Mouse (Mus musculus) midbrain, embryonic 12.5 days (tissue): Measurements from ENCODE around the gene E2f8. TPM values are rescaled to one million over a fixed set of nuclear protein-coding genes. Genes with fewer than 3 reads are reported as not detected.

Experiments
- ATAC-seq: fragments of 200-750 bp; cut with Nextera tagmentation; 2 replicates; pipeline ENCODE4 v1.8.0; 2017; ENCODE audit warnings: low read depth, moderate TSS enrichment, moderate library complexity; ENCODE audit not compliant: low FRiP score
- H3K27ac ChIP-seq: fragments of 300-500 bp; sonication (generic); replicated peaks from 2 replicates; pipeline ENCODE4 v1.5.1; 2016; ENCODE audit warnings: mild to moderate bottlenecking
- H3K27me3 ChIP-seq: fragments of 300-500 bp; sonication (generic); 2 replicates; pipeline ENCODE4 v1.6.1; 2016; ENCODE audit warnings: mild to moderate bottlenecking
- H3K36me3 ChIP-seq: fragments of 300-500 bp; sonication (generic); 2 replicates; pipeline ENCODE4 v1.6.1; 2016
- H3K4me1 ChIP-seq: fragments of 300-500 bp; sonication (generic); 2 replicates; pipeline ENCODE4 v1.6.1; 2016
- H3K4me2 ChIP-seq: fragments of 300-500 bp; sonication (generic); replicated peaks from 2 replicates; pipeline ENCODE4 v1.6.1; 2016; ENCODE audit warnings: mild to moderate bottlenecking, moderate library complexity
- H3K4me3 ChIP-seq: fragments of 300-500 bp; sonication (generic); 2 replicates; pipeline ENCODE4 v1.5.1; 2016; ENCODE audit warnings: mild to moderate bottlenecking
- H3K9ac ChIP-seq: fragments of 300-500 bp; sonication (generic); replicated peaks from 2 replicates; pipeline ENCODE4 v1.6.1; 2016; ENCODE audit warnings: mild to moderate bottlenecking, moderate library complexity
- H3K9me3 ChIP-seq: fragments of 300-500 bp; sonication (generic); 2 replicates; pipeline ENCODE4 v1.6.1; 2016; ENCODE audit warnings: mild to moderate bottlenecking
- WGBS: fragments of 180-500 bp; shearing (Covaris S2); methylation state at CpG from one replicate; pipeline ENCODE4 v1.1.7; 2016; 5-methylcytosine and 5-hydroxymethylcytosine counted together
- polyA plus RNA-seq: library from polyadenylated mRNA; unstranded; fragments of >200 nt; fragmentation: Nextera tagmentation; extraction: Ambion mirVana; gene quantifications from 2 replicates; pipeline ENCODE4 v1.2.1, GENCODE M21; 2016

The E2f8 gene
- polyA plus RNA-seq, 1 experiment from 2014 or later = 12.8 TPM

DNA sequence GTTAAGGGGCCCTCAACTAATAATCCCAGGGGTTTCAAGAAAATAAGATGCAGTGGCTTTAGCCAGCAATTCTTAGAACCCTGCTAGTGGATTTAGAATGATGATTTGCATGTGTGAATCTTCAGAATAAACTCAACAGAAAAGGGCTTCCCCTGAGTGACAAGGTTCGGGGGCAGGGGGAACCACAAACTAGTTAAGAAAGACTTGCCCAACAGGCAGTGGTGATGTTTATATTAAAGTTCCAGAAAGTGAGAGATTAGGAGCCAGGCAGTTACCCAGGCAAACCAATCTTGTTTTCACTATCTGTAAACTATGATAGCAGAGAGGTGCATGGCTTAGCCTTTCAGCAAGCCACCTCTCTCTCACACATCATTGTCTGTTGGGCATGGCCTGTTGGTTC is 48.7 kb downstream of the E2f8 start:
- Histone ChIP-seq H3K4me1 (peaks cover 14% of the 10 kb centered on the region), H3K27me3 (peaks cover 88% of the 10 kb centered on the region), H3K9ac (no peak overlapping the region), H3K4me2 (no peak overlapping the region), H3K36me3 (peaks cover 3% of the 10 kb centered on the region), H3K4me3 (no peak overlapping the region), H3K9me3 (no peaks in the 10 kb centered on the region), H3K27ac (no peak overlapping the region)
- no peak for ATAC-seq
- WGBS = 92% methylated on average over 1 of the region's 1 CpGs

DNA sequence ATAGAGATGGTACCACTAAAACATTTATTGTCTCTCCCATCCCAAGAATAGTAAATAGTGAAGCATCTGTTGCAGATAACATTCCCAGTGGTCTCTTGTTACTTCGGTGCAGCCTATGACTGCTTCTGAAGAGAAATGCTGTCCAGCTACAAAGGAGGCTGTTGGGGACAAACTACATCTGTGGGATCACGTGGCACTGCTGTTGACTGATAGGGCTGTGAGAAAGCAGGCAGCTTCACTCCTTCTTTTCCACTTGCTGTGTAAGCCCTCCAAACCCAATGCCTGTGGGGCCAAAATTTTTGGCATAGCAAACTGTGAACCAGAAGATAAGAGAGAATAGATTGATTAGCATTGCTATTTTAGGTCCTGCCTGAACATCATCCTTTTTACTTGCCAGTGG is 51.0 kb downstream of the E2f8 start:
- no peak for ATAC-seq
- H3K36me3 ChIP-seq = peaks cover 24% of the 10 kb centered on the region
- WGBS = 70% methylated on average over 2 of the region's 2 CpGs
- no peak overlapping the region for H3K9ac ChIP-seq
- no peak overlapping the region for H3K27ac ChIP-seq
- H3K9me3 ChIP-seq = no peaks in the 10 kb centered on the region
- H3K27me3 ChIP-seq = peaks cover 72% of the 10 kb centered on the region
- H3K4me3 ChIP-seq = no peak overlapping the region
- peaks cover 10% of the 10 kb centered on the region for H3K4me1 ChIP-seq
- H3K4me2 ChIP-seq = no peak overlapping the region

DNA sequence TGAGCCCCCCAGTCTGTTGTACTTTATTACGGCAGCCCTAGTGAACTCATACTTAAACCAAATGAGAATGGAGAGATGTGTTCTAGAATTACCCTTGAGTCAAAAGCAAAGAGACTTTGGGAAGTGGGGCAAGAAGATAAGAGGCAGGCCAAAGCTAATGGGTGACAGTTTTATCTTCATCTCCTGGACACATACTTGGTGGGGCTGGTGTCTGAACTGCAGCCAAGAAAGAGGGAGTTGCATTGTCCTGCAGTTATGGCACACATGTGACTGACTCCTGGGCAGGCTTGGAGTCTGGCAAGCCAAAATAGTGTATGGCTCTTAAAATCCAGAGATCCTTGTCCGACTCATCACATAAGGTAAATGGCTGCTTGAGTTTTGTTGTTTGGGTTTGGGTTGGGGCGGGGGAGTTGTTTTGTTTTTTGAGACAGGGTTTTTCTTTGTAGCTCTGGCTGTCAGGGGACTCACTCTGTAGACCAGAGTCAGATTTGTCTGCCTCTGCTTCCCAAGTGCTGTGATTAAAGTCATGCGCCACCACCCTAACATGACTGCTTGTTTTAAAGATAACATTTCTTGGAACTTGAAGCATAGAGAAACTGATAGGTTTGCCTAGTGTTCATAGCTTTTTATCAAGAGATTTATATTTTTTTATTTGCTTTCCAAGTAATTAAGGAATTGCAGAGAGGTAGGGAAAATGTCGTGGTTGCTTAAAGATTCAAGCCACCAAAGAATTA is 52.1 kb downstream of the E2f8 start:
- Histone ChIP-seq H3K9ac (no peak overlapping the region), H3K9me3 (no peaks in the 10 kb centered on the region), H3K27ac (no peak overlapping the region), H3K4me3 (no peak overlapping the region), H3K36me3 (peaks cover 34% of the 10 kb centered on the region), H3K27me3 (peaks cover 63% of the 10 kb centered on the region), H3K4me2 (no peak overlapping the region), H3K4me1 (no peaks in the 10 kb centered on the region)
- WGBS = 87% methylated on average over 5 of the region's 5 CpGs
- no peak for ATAC-seq

DNA sequence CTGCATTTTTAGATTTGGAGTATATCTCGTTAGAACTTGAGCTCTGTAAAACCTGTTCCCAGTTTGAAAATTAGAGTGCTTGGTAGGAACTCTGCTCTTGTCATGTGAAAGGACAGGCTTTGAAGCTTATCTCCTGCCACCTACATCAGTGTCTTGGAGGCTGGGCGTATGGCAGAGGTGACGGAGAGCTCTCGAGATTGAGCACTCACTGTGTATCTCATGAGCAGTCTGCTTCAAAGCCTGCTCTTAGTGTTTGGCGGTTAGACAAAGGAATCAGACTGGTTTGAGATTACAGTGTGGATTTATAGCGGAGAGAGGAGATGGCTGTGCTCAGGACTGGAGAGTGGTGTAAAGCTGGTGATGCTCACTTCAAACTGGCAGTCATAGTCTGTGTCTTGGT is 56.2 kb downstream of the E2f8 start:
- Histone ChIP-seq H3K4me2 (no peak overlapping the region), H3K27me3 (peaks cover 23% of the 10 kb centered on the region), H3K36me3 (peaks cover 57% of the 10 kb centered on the region), H3K4me3 (no peak overlapping the region), H3K9me3 (no peaks in the 10 kb centered on the region), H3K9ac (no peak overlapping the region), H3K4me1 (no peaks in the 10 kb centered on the region), H3K27ac (no peak overlapping the region)
- 92% methylated on average over 6 of the region's 6 CpGs for WGBS
- no peak for ATAC-seq

DNA sequence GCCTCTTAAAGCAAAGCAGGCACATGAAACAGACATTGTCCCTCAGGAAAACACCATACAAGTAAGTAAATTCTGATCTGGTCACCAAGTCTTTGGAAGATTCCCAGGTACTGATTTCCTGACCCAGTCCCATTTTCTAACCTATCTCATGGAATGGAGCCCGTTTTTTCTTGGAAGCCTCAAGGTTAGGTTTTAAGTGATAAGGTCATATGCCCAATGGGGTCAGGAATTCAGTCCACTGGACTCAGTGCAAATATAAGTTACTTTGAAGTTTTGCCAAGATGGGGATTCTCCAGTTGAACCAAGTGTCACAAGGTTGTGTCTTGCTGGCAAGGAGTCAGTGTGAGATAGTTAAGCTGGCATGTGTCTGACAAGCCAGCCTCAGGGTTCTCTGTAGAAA is 56.7 kb downstream of the E2f8 start:
- no peak overlapping the region for H3K4me3 ChIP-seq
- no peaks in the 10 kb centered on the region for H3K9me3 ChIP-seq
- ATAC-seq = no peak
- no peak overlapping the region for H3K4me2 ChIP-seq
- no peak overlapping the region for H3K9ac ChIP-seq
- peaks cover 62% of the 10 kb centered on the region for H3K36me3 ChIP-seq
- WGBS = 95% methylated on average over 1 of the region's 1 CpGs
- H3K27ac ChIP-seq = no peak overlapping the region
- H3K27me3 ChIP-seq = peaks cover 18% of the 10 kb centered on the region
- no peaks in the 10 kb centered on the region for H3K4me1 ChIP-seq

DNA sequence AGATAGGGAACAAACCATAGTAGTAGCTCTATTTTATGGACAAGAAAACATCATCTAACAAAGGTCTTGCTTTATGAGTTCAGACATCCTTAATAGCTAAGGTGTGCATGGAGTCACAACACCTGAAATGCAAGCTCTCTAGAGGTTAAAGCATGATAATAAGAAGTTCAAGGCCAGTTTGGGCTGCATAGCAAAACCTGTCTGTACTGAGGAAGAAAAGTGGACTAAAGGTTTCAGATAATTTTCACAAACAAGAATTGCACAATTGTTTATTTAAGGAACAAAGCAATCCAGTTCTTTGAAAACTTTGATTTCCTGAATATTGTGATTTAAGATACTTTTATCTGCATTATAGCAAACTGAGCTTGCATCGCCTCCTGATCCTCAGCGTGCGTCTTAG is 57.8 kb downstream of the E2f8 start:
- ATAC-seq = no peak
- H3K4me3 ChIP-seq = no peak overlapping the region
- WGBS = over 99% methylated on average over 3 of the region's 3 CpGs
- peaks cover 10% of the 10 kb centered on the region; the same call in 1 of the 2 replicates for H3K27me3 ChIP-seq
- peaks cover 71% of the 10 kb centered on the region for H3K36me3 ChIP-seq
- no peak overlapping the region for H3K4me2 ChIP-seq
- H3K4me1 ChIP-seq = no peaks in the 10 kb centered on the region
- H3K27ac ChIP-seq = no peak overlapping the region
- H3K9me3 ChIP-seq = no peaks in the 10 kb centered on the region
- no peak overlapping the region for H3K9ac ChIP-seq

DNA sequence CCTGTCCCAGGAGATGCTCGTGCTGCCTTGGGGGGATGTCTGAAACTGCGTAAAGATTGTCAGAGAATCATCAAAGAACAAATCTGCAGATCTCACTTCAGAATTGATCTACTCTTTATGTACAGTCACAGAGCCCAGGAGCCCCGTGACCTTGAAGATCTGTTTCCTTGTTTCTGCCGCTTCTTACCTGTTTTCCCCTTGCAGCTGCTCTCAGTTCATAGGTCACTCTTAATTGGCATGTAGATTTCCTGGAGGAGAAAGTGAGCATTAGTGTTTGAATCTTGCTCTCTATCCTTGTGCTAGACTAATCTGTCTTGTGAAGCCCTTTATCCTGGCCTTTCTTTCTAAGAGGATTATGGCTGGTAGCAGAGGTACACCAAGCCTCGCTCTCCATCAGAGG is 59.7 kb downstream of the E2f8 start:
- ATAC-seq = no peak
- Histone ChIP-seq H3K4me3 (no peak overlapping the region), H3K9me3 (no peaks in the 10 kb centered on the region), H3K9ac (no peak overlapping the region), H3K4me2 (no peak overlapping the region), H3K27ac (no peak overlapping the region), H3K4me1 (no peaks in the 10 kb centered on the region), H3K36me3 (peaks cover 71% of the 10 kb centered on the region), H3K27me3 (no peaks in the 10 kb centered on the region)
- 63% methylated on average over 5 of the region's 5 CpGs for WGBS

Other genes with a start within 250 kb of the E2f8 start
- not detected in 2 replicates for gene Mrgprb3, start 237.8 kb downstream of the E2f8 start, polyA plus RNA-seq
- 31.6 and 35.7 TPM in 2 replicates for gene Zdhhc13, start 92.6 kb downstream of the E2f8 start, polyA plus RNA-seq
- gene Csrp3, start 33.6 kb downstream of the E2f8 start, polyA plus RNA-seq = 0.27 and 0.56 TPM in 2 replicates
- gene Nav2, start 27.1 kb upstream of the E2f8 start, polyA plus RNA-seq = 23.0 and 24.5 TPM in 2 replicates